Mouse (Mus musculus): ENCODE measurements around the gene Rapgef2.
A peak's percentile ranks its signal among the peaks of the same experiment; 100 is the strongest.
"Not testable (repeated sequence)": the region's sequence is repeated elsewhere in the genome, so short reads cannot be mapped to it uniquely, and the experiment has no call there.

Rapgef2 gene

DNA sequence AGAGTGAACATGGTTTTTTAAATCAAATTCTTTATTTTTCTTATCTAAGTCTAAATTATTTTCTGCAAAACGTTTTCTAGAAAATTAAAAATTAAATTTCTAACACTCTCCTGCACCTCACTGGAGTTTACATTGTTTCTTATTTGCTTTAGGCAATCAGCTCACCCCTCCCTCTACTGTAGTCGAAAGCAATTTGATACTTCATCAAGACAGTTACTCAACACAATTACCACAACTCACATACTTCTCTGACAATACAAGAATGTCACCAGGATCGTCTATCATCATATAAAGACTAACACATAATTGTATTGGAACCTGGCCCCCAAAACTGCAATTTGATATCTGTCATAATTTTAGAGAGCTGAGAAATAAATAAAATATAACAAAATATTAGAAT lies 51.8 kb downstream of the Rapgef2 start:
- DNase-seq (ENCODE audit: low spot score in 2 of 2), result no peak

DNA sequence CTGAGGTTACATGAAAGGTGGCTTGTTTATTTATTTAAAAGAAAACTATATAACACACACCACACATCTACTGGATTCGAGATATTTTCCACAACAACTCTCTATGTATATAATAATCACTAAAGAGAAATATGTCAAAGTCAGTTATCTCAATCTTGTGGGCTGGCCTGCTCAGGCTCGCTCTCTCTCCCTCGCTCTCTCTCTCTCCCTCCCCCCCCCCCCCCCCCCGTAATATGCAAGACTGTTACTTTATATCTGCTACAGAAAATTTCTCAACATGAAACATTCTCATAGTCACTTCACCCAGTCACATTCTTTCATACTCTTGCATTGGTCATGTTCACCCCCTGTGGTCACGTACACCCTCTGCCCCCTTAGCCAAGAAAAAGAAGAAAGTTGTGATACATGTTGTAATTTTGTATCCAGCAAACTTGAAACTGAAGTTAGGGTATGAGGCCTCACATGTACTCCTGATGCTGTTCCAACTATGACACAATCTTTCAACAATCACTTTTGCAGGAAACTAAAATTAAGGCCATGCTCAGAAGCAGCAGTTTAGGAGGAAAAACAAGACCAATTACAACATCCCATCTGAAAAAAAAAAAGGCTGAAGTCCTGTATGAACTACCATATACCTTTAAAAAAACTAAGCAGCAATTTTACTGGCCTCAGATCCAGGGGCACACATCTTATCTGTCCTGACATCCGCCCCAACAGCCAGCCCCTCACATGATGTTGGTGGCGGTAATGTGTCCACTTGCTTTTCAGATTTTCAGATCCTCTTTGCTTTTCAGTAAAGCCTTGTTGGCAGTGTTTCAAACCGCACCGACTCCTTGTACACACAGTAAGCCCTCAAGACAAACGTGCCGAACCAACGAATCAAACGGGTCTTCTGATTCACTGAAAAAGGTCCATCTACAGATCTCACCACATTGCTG lies 52.6 kb downstream of the Rapgef2 start:
- peak in 1 of 2 experiments; percentile 34 for DNase-seq (ENCODE audit: low spot score in 2 of 2)

DNA sequence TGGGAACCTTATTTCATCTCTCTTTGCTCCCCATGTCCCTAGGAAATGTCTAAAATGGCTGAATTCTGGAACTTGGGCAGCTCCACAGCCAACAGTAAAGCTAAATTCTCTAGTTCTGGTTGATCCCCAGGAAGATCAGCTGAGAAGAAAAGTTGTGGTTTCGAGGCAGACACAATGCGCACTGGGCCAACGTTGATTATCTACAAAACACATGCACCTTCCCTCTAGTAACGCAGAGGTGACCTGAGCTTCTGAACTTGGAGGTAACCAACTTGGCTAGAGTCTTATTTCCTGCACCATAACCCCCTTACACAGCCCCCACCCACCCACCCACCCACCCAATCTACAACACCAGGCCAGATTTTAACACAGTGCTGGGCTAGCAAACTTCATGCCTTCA lies 55.6 kb downstream of the Rapgef2 start:
- DNase-seq (ENCODE audit: low spot score in 2 of 2), result no peak

DNA sequence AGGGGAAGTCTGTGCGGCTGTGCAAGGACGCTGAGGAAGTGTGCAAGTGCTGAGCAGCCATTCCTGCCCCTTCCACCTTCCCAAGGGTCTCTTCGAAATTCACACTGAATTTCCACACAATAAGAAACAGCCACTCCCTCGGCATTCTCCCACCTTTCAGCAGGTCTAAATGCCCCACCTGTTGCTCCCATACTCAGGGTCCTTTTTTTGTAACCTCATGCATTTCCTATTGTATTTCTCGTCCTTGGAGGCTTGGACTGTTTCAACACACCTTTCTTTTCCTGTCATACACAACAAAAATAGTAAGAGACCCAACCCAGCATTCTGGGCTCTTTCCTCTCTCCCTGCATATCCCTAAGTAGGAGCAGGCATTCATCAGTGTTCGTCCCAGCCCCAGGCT lies 56.8 kb downstream of the Rapgef2 start:
- no peak for DNase-seq (ENCODE audit: low spot score in 2 of 2)

DNA sequence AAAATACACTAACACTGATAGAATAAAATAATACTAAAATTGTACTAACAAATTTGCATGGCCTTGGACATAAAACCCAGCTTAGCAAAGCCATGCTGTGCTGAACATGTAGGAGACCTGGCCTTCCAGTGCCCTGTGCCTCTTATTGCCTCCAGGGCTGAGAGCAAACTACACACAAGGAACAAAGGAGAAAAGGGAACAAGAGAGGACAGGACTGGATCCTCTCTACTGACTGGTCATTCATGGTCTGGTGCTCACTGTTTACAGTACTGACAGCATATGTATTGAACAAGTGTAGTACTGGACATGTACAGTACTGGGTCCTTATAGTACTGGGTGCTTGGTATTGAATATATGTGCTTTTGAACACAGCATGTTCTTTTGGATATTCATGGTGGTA lies 58.0 kb downstream of the Rapgef2 start:
- no peak for DNase-seq (ENCODE audit: low spot score in 2 of 2)

DNA sequence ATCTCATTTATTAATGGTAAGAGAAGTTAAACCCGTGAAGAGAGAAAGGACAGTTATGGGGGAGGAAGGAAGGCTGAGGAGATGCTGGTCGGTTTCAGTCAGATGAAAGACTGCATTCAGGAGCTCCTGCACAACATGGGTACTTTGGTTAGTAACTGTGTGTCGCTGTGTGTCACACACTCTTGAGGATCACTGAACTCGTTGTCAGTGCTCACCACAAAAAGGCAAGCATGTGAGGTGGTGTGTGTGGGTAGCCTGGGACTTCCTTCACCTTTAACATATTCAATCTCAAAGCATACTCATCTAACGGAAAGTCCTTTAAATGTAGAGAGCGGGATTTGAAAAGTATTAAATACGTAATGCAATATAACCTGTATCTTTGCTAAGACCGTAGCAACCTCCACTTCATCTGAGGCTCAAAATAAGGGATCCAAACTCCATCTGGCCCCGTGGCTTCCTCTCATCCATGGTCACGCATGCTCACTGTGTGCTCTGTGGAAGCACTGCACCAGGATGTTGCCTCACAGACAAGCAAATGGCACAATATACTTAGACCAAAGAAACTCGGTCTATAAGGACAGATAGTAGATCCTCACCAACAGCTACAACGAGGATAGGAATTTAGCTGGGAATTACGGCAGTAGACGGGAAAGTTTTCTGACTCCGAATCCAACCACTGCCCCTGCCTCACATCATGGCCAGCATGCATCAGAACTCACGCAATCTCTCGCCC lies 58.8 kb downstream of the Rapgef2 start:
- no peak for DNase-seq (ENCODE audit: low spot score in 2 of 2)

DNA sequence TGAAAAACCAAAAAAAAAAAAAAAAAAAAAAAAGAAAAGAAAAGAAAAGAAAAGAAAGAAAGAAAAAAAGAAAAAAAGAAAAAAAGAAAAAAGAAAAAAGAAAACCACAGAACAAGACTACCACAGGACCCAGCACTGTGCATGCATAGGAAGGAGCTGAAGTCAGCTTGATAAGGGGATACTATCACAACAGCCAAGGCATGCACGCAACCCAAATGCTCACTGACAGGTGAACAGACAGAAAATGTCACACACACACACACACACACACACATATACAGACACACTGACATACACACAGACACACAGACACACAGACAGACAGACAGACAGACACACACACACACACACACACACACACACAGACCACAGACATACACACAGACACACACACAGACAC lies 59.5 kb downstream of the Rapgef2 start:
- DNase-seq (ENCODE audit: low spot score in 2 of 2), result not testable (repeated sequence)

DNA sequence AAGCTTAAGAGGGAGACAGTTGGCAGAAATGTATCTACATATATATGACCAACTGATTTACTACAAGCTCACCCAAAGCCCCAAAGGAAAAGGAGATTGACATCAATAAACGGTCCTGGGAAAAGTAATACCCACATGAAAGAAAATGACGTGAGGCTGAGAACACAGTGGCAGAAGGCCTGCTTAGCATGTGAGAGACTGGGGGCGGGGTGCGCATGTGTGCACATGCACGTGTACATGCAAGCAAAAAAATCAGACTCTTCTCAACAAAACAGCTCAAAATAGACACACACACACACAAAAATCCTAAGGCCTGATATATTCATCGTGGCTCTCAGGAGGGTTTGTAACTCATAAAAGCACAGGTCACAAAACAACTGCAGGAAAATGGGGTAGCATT lies 60.4 kb downstream of the Rapgef2 start:
- DNase-seq (ENCODE audit: low spot score in 2 of 2), result no peak

DNA sequence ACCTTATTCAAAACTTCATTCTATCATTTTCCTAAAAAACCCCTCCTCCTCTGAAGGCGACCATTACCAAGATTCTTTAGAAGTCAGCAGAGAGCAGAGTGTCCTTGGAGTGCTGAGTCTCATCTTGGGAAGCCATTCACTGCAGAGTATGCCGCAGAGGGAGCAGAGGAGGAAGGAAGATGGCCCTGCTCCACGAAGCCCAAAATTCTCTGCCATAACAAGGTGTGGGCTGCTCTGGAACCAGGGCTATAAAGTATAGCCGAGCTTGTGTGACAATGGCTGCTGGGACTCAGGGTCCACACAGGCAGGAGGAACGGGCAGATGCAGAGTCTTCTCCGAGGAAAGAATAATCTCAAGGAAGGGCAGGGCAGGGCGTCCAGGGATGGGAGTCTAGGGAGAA lies 62.0 kb downstream of the Rapgef2 start:
- no peak for DNase-seq (ENCODE audit: low spot score in 2 of 2)

DNA sequence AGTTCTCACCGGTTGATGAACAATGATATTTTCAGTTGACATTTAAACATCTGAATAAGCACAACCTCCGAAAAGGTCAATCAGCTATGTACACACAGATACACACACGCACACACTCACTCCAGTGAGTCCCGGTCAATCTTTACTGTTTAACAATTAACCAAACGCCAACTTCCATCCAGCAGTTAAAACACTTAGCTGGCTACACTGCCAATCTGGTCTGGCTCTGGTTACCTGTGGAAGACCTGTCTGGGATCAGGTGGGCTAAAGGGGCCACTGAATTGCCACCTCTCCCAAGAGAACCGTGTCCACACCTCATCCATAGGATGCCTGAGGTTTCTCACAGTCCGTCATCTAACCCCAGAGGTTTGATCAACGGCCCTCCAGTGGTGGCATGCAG lies 63.0 kb downstream of the Rapgef2 start:
- DNase-seq (ENCODE audit: low spot score in 2 of 2), result no peak

DNA sequence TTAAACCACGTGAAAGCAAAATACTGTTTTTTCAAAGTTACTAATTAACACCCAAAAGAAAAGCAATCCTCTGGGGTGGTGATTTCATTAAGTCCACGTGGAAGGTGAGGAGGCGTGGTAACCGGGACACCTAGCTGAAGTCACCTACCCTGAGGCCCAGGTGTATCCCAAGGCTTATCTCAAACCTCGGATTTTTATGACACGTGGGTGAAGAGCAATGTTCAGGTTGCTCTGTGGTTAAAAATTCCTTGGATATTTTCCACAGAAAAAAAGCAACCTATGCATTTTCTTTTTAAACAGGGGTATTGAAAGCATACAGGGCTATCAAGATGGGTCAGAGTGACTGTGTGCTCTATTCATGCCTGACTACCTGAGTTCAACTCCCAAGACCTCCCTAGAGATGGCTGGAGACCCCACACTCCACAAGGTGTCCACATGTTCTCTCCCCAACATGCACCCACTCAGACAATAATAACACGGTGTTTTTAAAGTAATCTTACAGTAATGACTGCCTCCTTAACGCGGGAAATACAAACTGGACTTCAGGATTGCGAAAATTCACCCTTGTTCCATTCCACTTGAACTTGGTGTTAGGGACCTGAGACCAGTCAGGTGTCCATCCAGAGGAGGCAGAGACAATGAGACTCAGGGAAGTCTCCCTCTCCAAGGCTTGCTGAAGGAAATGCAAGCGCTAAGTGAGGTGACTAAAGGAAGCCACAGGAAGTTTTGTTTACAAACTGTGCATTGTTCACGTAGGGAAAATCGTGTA lies 63.9 kb downstream of the Rapgef2 start:
- DNase-seq (ENCODE audit: low spot score in 2 of 2), result no peak

DNA sequence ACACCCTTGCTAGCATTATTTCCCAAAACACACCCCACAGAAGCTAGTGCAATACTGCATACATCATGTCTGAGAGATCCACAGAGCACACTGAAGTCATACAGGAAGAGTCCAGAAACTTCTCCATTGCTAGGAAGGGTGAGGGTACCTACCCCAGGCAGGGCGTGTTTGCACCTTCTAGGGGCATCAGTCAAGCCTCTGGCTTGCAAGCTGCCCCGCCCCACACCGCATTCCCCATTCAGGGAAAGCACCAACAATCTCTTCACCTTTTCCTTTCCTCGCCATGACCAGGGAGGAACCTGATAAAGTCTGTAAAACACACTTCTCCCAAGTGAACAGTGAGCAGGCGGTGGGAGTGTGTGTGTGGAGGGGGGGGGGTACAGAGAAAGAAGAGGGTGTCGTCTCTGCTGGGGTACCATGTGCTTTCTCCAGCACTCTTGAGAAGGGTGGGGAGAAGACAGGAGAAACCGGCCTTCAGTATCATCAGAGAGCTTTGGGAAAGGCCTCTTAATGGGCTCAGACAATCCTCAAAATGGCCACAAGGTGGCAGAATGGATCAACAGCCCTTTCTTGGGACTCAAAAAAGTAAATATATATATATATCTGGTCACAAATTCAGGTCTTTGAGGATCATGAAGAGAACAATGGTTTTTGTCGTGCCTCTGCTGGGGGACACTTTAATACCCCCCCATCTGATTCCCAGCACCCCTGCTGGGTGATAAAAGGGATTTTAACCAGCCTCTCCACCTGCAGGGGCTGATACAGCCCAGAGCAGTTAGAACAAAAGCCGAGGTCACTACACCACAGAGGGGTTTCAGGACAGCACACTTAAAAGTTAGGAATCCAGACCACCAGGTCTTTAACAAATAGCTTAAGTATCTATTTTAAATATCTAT lies 64.8 kb downstream of the Rapgef2 start:
- DNase-seq (ENCODE audit: low spot score in 2 of 2), result peak; percentile 64 to 66

DNA sequence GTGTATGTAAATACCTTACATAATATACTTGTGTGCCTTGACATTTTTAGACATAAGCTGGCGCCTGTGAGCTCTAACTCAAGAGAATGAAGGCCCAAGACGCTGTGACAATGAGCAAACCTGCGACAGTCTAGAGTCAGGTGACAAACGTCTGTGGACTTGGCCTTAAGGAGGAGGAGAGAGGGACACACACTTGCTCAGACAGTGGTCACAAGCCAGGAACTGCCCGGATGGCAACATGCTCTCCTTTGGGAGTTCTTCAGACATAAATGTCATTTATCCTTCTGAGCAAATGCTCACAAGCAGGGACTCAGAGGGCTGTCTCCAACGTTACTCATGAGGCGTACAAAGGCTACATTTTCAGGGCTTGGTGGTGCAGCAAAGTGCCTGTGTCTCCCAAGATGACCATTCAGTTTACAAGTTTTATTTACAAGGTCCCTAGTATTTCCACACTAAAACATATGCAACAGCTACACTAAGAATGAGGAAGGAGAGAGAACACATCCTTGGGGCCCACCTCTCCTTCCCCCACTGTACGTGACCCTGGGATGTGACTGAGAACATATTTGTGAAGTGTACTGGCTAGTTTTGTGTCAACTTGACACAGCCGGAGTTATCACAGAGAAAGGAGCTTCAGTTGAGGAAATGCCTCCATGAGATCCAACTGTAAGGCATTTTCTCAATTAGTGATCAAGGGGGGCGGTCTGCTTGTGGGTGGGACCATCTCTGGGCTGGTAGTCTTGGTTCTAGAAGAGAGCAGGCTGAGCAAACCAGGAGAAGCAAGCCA lies 67.0 kb downstream of the Rapgef2 start:
- no peak for DNase-seq (ENCODE audit: low spot score in 2 of 2)

DNA sequence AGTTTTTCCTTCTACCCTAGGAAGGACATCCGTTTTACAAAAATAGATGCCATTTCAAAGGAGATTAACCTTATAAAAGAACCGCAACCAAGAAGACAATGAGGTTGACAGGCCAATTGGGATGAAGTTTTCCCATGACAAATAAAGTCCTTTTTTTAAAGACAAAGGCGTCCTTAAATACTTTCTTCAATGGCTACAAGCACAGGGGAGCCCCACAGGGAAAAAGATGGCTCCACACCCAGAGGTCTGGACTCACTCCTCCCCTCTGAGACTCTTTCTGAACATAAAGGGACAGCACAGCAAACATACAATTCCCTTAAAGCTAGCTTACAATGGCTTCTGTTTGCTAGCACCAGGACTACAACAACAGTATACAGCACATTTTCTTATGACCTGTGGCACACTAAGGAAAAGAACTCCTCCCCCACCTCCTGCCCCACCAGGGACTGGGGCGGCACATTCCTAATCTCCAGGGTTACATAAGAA lies 67.7 kb downstream of the Rapgef2 start:
- no peak for DNase-seq (ENCODE audit: low spot score in 2 of 2)

DNA sequence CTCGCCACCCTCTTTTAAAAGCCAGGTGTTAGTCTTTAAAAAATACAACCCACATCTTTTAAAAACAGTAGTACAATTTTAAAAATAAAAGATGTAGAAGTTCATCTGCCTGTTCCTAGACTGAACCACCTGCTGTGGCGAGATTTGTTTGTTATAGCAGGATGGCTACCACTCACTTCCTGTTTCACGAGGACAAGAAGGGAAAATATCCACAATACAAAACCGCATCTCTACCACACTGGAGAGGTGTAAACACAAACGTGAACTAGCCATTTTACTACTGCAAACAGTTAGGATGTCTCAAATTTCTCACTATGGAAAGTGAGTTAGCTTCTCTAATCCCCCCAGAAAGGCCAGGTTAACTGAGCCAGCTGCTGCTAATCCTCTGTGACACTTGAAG lies 76.1 kb downstream of the Rapgef2 start:
- DNase-seq (ENCODE audit: low spot score in 2 of 2), result no peak

DNA sequence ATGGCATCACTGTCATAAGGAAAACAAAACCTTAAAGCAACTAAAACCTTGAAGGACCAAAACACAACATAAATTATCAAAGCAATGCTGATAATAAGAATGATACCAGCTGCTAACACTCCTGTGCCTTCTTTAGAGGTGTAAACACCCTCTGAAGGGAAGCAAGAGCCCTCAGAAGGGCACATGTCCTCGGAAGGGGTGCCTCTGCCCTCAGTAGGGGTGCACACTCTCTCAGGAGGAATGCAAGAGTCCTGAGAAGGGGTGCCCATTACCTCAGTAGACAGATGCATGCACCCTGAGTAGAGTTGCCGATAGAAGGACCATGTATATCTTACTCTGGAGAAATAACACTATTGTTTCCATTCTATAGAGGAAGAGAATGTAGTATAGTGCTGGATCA lies 79.1 kb downstream of the Rapgef2 start:
- DNase-seq (ENCODE audit: low spot score in 2 of 2), result no peak

DNA sequence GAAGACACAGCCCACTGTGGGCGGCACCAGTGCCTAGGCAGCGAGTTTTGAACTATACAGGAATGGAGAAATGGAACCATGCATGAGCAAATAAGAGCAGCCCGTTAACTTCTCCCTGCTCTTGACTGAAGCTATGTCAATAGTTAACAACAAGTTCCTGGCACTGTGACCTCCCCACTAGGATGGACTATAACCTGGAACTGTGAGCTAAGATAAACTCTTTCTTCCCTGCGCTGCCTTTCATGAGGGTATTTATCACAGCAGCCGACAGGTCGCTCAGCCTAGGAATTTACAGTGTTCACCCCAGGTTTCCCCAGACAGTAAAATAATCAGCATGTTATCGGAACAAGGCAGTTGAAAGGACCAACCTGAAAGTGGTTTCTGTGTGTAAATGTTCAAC lies 79.8 kb downstream of the Rapgef2 start:
- DNase-seq (ENCODE audit: low spot score in 2 of 2), result no peak

DNA sequence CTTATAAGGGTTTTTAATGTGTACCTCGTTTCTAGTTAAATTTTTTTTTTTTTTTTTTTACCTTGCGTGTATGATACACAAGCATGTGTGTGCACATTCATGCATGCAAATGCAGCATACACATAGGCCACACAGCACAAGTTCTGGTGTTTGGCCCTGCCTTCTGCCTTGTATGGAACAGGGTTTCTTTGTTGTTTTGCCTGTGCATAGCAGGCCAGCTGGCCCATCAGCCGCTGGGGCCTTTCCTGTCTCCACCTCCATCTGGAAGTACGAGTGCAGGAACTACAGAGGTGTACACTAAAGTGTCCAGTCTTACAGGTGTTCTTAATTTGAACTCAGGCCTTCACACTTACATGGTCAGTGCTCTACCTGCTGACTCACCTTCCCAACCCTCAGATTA lies 80.3 kb downstream of the Rapgef2 start:
- no peak for DNase-seq (ENCODE audit: low spot score in 2 of 2)

DNA sequence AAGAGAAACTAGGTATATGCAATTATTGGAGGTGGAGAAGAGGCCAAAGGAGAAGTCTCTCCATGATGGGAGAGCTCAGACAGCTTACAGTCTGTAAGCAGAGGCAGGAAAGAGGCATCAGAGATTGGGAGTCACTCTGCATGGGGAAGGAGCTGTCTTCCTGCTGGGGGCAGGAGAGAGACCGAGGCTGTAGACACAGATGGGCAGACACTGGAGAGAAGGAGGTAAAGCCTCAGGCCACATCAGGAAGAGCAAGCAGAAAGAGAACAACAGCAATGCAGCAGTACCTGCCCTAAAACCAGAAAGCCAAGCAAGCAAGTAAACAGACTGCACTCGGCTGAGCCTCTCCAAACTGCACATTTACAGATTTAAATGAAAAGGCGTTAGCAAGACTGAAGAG lies 81.2 kb downstream of the Rapgef2 start:
- no peak for DNase-seq (ENCODE audit: low spot score in 2 of 2)

DNA sequence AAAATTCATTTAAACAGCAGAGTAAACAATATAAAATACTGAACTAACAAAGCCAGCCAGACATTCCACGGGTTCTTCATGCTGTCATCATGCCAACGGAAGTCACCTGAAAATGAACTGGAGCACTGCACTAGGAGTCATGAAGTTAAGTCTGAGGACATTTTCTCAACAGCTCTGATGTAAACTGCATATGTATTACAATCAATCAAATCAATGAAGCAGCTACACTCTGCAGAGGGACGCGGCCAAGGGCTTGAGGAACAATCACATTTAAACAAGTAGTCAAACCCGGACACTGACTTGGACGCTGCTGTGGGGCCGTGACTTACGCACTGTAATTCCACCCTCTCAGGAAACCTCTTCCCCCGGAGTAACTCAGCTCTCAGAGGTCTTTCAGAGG lies 82.1 kb downstream of the Rapgef2 start:
- DNase-seq (ENCODE audit: low spot score in 2 of 2), result no peak

Data from urinary bladder, postnatal 36 days (tissue).